Mouse (Mus musculus): ENCODE results near the gene Nr4a1.

DNA sequence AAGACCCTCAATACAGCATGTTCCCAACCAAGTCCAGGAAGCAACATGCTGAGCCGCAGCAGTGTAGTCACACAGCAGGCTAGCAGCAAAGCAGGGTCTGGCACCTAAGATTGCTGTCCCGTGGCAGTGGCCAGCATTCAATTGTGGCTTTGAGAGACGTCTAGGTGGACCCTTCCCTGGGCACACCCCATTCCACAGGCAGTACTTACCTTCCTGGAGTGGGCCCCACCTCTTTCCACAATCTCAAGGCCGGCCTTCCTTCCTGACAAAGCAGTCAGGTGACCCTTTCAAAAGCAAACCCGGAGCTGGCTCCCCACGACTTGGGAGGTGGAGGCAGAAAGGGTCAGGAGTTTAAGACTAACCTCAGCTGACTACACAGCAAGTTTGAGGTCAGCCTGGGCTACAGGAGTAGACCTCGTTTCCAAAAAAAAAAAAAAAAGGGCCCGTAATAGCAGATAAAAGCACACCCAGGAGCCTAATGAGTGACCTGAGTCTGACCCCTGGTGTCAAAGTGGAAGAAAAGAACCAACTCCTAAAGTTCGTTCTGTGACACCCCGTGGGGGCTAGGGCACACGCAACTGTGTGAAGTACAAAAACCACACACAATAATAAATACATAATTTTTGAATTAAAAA lies 20.3 kb upstream of the Nr4a1 start:
- TF ChIP-seq EP300 (IDR thresholded peaks at IDR 0.05; ENCODE audit: low read depth), result no peak
- no peak for TF ChIP-seq CTCF (IDR thresholded peaks at IDR 0.05; ENCODE audit: low read depth)
